Mouse (Mus musculus) c-Kit-negative CD71-positive TER-119-positive erythroid progenitor cells, embryonic 14.5 days (primary cell): Measurements from ENCODE around the gene Nms.

Experiments used
- DNase-seq: peaks from one replicate; pipeline ENCODE4 v3.0.0-alpha.2; 2013; ENCODE audit warnings: low read depth, low spot score

Gene Nms

DNA sequence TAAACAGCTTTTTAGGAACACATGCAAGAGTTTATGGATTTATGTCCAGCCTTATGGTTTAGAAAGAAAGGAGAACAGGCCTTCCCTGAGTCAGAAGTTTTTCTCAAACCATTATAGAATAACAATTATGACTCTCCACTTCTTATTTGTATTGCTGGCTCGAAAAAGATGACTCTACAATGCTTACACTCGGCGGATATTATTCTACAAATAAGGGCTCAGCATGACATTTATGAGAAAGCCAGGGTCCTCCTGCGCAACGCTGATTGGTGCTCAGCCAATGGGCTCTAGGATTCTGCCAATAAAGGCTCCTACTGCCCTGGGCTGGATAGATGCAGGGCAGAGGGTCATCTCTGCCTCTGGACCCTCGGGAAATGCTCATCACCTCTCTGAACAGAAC, at the start of gene Nms:
TSS of gene Nms (plus strand) at position 301 of the 400 bp plus-strand sequence.
- DNase-seq, result no peak

DNA sequence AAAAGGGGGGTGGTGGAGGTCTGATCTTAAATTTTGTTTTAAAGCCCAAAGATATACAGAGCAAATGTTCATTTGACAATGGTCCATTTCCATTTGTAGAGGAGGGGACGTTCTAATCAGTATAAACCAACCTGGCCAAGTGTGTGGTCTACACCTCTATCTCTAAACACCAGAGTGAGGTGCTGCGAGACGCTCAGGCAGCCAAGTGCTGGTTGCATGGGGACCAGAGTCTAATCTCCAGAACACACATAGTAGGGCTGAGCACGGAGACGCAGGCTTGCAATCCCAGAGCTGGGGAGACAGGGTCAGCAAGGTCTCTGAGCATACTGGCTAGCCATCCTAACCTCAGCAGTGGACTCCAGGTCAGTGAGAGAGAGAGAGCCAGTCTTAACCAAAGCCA, 47.5 kb upstream of the Nms start:
- no peak for DNase-seq

DNA sequence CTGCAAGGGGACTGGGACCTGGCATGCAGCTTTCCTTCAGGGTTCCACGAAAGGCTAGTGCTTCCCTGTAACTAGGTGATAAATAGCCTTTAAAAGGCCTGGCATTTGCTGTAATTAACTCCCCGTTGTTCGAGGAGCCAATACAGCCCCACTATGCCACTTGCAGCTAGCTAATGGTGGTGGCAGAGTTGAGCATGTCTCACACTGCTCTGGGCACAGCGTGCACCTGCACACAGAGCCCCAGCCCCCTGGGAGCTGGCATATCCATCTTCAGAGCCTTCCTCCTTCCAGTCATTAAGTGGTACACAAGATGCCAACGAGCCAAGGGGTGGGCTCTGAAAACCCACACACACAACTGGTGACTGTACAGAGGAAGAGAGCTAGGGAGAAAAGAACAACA, 45.9 kb upstream of the Nms start:
- DNase-seq, result no peak

DNA sequence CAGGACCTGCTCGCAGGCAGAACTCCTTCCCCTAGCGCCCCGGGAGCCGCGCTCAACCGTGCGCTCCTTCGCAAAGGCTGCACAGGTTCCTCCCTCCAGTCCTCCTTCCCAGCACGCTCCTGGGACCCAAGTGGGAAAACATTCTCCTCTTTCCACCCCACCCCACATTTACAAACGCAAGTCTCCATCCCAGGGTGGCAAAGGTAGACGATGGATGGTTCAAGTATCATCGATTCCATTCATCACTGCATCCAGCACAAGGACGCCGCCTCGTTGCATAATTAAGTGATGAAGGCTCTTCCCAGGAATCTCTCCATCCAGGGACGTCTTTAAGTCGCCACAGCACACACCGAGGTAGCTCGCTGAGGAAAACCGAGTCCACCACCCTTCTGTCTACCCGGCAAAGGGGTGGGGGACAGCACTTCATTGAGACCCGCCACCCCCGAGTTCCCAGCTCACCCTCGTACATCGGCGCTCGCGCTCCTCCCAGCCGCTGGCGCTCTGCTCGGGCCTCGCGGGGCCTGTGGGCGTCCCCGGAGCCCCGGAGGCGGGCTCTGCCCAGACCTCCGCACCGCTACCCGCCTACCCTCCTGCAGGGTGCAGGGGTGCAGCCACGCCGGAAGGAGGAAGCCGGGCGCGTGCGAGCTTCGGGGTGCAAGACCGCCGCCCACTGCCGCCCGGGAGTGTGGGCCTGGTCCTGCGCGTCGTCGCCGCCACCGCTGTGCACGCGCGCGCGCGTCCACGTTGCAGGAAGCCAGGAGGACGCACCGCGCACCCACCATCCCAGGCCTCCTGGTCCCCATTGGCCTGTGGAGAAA, 41.3 kb upstream of the Nms start, which contains the start of gene Chst10:
TSS of gene Chst10 (minus strand) at position 731 of the 818 bp plus-strand sequence.
- DNase-seq, result no peak

DNA sequence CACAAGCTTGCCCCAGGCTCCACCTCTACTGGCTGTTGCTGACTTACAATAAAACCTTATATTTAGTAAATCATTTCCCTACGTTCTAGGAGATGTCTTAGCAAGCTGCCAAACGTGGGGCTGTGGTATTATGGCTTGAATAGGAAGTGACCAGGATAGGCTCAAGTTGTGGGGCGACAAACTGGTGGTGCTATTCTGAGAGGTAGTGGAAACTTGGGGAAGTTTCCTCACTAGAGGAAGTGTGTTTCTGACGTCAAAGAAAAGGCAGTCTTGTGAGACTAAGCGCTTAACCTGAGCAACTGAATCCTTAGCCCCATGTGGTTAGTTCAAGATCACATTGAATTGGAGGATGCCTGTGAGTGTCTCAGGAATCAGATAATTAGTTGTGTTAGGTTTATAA, 36.4 kb upstream of the Nms start:
- no peak for DNase-seq

DNA sequence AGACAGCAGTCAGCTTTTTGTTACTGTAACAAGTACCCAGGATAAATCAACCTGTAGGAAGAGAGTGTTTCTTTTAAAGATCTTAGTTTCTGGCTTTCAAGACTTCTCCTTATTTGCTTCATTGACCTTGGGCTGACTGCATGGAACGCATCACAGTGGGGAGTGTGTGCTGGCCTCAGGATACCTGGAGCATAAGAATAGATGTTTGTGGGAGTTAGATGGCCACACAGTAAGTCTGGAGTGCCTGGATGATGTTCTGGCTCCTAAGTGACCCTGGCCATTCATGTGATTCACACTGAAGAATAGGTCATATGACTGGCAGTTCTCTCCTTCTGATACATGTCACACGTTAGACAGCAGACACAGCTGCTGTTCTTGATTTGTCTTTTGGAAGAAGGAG, 35.0 kb upstream of the Nms start:
- no peak for DNase-seq

DNA sequence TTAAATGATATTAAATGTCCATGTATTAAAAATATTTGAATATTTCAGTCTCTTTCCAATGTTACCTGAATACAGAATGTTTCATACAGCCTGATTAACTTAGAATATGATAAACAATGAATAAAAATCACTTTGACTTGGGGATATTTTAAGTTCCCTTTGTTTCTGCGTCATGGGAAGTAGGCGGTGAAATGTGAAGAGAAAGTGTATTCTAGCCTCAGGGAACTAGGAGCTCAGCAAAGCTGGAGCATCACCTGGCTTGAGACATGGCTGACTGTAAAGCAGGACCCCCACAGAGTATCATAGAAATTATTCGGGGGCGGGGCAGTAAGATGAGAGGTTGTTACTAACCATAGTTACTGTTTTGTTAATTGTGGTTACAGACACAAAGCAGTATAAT, 10.0 kb upstream of the Nms start:
- no peak for DNase-seq

DNA sequence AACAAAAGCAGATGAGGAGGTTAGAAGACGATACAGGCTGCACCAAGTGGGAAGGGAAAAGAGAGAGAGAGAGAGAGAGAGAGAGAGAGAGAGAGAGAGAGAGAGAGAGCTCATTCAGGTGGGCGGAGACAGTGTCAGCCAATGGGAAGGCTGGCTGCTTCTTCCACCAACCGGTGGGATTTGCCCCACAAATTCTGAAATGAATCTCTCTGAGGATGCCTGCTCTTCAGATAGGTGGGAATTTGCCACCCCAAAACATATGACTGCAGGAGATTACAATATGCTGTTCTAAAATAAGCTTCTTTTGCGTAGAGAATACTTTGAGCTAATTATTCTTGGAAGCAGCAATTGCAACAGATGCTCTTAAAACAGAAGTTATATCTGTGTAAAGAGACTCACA, 9.5 kb upstream of the Nms start:
- DNase-seq, result no peak

DNA sequence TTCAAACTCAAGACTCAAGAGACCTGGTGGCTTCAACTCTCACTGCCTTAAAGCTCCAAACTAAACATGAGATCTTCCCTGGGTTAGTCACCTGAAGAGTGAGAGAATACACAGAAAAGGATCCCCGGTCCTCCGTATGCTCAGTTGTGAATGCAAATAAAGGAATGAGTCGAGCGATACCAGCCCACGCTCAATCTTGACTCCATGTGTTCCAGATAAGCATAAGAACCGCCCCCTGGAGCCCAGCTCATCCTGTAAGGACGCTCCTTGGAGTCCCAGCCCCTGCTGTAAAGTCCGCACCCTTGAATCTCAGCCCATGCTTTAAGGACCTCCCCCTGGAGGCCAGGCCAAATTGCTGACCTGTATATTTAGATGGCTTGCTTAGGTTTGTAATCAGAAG, 8.2 kb upstream of the Nms start:
- no peak for DNase-seq

DNA sequence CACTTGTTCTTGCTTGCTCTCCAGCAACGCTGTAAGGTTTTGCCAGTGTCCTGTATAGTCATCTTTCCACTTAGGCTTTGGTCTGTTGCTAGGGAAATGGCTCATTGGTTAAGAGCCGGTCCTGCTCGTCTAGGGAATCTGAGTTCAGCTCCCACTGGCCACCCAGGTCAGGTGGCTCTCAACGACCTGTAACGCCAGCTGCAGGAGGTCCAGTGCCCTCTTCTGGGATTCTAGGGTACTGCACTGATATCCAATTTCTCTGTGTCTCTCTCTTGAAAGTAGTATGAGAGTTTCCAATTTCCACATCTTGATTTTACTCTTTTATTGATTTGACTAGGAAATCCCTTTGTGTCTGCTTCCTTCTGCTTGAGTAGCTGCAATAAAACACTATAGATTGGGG, 4.3 kb upstream of the Nms start:
- no peak for DNase-seq

DNA sequence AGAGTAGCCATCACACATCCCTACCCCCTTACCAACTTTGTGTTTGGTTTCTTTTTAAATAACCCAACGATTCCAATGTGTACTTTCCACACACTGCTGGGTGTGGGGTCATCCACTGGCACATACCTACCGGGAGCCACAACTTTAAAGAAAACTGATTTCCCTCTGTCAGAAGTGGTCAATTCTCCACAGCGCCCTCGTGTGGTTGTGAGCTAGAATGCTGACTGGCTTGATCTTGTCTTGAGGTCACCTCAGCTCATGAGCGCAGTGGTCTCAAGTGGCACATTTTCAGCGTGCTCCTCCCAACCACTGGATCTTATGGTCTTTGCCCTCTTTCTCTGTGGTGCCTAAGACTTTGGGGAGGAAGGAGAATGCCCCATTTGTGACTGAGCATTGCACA, 2.2 kb upstream of the Nms start:
- DNase-seq, result peak; percentile 21

DNA sequence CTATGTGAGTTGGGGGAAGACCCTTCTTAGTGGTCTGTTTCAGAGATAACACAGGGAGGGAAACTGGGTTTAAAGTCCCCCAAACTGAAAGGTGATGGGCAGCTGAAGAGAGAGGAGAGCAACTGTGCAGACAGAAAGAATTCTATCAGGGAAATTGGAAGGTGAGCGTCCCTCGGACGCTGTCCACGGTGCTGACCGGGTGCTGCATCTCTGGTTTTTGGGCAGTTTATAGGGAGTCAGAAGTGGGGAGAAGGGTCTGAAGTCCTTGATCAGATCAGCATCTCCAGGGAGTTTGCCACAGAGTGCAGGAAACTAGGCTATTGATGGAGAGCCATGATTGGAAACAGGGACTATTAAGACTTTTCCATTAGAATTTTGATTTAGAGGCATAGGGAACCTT, 659 bp downstream of the Nms start:
- DNase-seq, result no peak

DNA sequence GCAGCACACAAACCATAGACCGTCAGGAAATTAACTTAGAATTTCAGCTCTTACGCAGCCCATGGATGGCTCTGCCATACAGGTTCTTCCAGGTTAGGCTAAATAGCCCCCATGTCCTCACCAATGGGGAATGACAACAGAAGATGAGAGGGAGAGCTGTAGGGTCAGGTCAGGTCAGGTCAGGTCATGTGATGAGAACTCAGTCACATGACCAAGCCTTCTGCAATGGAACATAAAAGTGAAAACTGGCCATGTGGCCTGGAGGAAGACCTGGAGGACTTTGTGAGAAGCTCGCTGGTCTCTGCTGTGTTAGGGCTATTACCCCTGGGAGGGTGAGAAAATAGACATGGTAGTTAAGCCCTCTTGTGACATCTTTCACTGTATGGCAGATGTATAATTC, 17.5 kb downstream of the Nms start:
- DNase-seq, result no peak

DNA sequence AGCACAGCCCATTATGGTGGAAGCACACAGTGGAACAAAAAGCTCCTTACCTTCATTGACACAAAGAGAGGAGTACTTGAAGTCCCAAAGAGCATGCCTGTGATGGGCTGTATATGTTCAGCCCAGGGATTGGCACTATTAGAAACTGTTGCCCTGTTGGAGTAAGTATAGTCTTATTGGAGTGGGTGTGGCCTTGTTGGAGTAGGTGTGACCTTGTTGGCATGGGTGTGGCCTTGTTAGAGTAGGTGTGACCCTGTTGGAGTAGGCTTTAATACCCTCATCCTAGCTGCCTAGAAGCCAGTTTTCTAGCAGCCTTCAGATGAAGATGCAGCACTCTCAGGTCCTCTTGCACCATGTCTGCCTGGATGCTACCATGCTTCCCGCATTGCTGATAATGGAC, 30.2 kb downstream of the Nms start:
- no peak for DNase-seq

DNA sequence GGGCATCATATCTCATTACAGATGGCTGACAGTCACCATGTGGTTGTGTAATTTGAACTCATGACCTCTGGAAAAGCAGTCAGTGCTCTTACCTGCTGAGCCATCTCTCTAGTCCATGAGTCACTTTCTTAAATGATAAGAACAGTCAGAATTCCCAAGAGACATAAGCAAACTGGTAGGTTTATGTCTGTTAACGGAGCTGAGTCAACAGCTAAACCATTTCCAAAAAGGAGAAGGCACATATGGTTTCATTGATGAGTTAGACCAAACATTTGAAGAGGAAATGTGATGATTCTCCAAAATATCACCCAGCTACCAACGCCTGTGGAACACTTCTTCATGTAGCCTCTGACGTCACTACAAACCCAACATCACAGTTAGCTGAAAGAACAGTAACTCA, 32.8 kb downstream of the Nms start:
- no peak for DNase-seq

DNA sequence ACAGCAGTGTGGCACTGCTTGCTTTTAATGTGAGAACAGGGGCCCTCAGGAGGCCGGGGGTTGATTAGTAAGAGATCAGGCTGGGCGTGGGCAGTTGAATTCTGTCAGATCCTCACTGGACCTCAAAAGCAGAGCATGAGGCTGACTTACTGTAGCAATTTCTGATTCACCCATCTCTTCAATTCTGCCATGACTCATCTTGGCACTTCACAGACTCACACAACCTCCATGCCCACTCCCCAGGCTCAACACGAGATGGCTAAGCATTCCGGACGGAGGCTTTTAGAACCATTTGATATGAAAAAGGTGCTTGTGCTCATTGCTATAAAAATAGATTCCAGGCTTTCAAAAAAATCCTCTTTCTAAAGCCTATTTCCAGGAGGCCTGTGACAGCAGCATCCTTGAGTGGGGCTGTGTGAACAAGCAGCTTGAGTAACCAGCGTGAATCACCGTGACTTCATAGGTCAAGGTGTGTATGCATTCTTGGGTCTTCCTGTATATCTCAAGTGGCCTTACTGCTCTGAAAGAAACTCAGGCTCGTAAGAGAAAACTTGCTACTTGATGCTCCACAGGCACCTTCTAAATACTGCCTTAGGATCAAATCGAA, 34.1 kb downstream of the Nms start:
- no peak for DNase-seq

DNA sequence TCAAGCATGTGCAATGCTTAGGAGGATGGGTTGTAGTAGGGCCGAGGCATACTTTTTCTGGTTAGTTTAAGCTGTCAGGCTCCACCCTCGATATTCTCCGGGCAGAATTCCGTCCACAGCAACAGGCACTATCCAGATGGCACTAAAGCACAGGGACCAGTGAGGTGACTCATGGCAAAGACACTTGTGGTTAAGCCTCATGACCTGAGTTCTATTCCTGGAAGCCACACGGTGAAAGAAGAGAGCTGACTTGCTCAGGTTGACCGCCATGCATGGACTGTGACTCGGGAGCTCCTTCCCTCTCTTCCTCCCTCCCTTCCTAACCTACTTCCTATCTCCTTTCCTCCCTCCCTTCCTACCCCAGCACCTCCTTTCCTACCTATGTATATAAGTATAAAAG, 41.0 kb downstream of the Nms start:
- DNase-seq, result no peak

DNA sequence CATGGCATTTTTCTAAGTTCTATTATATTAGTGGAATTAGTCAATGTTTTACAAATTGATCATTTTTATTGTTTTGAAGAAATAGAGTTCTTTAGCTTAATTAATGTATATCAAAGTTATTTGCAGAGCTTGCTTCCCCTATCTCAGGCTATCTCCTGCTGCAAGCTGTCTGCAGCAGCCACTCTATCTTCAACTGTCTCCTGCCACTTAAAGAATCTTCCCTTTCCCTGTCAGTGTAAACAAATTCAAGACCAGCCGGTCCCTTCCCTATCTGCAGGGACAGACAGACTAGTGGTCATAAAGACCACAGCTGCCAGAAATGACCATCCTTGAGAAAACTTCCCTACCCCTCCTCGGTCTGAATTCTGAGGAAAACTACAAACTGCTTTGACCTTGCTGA, 44.9 kb downstream of the Nms start:
- DNase-seq, result no peak

DNA sequence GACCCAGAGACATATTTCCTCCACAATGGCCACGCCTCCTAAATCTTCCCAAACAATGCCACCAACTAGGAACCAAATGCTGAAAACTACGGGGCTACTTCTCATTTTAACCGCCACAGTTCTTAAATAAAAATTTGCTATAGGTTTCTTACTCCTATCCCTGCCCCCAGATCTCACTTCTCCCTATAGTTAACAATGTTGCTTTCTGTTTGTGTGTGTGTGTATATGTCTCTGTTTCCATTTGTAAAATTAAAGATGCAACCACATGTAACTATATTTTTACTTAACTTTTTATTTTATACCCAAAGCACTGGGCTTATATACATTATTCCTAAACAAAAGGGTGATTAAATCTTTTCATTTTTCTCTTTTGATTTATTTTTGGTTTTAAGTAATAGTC, 46.4 kb downstream of the Nms start, which contains the start of gene Pdcl3:
TSS of gene Pdcl3 (plus strand) at position 301 of the 400 bp plus-strand sequence.
- no peak for DNase-seq

DNA sequence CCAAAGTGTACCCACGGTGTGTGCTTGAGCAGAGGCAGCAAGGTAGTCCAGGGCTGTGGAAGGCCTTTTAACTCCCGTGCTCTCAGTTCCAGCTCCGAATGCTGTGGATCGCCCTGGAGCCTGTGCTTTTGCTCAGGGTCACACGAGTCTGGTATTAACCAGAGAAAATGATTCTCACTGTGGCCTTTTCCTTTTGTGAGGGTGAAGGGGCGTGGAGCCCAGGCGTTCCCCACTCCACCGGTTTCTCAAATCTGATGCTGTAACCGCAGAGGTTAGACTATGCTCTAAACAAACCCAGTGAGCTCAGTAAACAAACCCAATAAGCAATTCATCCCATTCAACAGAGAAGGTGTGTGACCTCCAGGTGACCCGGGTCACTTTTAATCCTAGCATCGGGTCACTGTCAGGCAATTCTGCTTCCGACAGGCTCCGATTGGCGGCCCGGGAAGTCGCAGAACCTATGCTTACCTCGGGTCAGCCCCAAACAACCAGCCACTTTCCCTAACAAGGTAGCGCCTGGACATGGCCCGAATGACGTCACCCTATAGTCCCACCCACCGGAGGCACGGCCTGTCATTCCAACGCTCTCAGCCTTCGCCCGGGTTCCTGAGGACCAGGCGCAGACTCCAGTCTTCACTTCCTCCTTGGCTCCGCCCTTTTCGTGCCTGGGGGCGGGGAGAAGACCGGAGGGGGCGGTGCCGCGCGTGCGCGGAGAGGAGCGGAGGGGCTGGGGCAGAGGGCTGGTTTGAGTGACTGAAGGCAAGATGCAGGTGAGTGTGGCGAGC, 48.3 kb downstream of the Nms start:
- peak; percentile 84 for DNase-seq

DNA sequence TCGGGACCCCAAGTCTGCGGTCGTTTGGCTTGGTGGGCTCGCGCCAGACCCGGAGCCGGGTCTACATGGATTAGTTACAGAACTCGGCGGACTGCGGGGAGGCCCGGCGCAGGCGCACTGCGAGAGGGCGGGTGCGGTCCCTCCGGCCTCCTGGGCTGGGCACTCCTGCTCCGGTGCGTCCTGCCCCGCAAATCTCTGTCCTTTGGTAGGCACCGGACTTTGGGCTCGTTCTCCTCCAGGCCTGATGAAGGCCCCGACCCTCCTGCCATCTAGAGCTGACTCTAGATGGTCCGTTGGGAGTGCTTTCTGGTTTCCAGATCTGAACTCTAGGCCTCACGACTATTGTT, 48.9 kb downstream of the Nms start:
- no peak for DNase-seq

DNA sequence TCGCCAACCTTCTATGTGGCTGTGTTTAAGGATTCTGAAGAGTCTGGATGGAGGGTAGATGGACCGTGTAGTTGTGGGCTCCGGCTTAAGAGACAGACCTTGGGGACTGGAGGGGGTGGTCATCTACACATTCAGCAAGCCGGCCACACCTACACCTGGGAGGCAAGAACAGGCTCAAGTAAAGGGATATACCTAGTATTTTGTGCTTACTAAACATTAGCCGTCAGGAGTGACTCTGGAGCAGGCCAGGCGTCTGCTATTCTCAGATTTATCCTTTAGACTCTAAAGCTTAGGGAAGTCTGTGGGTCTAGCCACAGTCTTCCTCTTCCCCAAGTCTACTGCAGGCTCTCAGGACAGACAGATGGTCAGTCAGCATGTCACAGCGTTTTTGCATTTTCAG, 49.4 kb downstream of the Nms start:
- no peak for DNase-seq

DNA sequence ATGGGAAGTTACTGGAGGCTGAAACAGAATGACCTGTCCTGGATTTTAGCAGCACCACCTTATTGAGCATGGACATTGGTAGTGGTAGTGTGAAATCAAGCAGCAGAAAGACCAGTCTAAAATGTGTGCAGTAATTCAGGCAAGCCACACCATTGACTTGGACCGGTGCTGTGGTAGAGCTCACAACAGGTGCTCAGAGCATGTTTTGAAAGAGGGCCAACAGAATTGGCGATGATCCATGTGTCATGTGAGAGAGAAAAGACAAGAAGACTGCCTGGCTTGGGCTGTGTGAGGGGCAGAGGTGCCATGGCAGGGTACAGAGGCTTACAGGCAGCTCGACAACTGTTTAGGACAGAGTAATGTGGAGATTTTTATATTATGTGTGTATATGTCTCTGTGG, 53.4 kb downstream of the Nms start:
- no peak for DNase-seq
